Mouse (Mus musculus) liver, embryonic 11.5 days (tissue): Measurements from ENCODE around the gene Lpin2. TPM values are rescaled to one million over a fixed set of nuclear protein-coding genes. Genes with fewer than 3 reads are reported as not detected.

Source experiments
- ATAC-seq: fragments of 200-750 bp; cut with Nextera tagmentation; replicated peaks from 2 replicates; pipeline ENCODE4 v1.8.0; 2017; ENCODE audit warnings: moderate number of reproducible peaks, mild to moderate bottlenecking, moderate TSS enrichment, moderate library complexity; ENCODE audit not compliant: low FRiP score
- DNase-seq: peaks from one replicate; pipeline ENCODE4 v3.0.0-alpha.2; 2017; ENCODE audit warnings: low spot score
- H3K27ac ChIP-seq: fragments of 300-500 bp; sonication (generic); 2 replicates; pipeline ENCODE4 v1.5.1; 2014; ENCODE audit warnings: mild to moderate bottlenecking, low read depth, low read length, control low read depth
- H3K27me3 ChIP-seq: fragments of 300-500 bp; sonication (generic); replicated peaks from 2 replicates; pipeline ENCODE4 v1.6.1; 2014; ENCODE audit warnings: low read length, mixed read lengths; ENCODE audit not compliant: control insufficient read depth, insufficient read depth
- H3K36me3 ChIP-seq: fragments of 300-500 bp; sonication (generic); 2 replicates; pipeline ENCODE4 v1.6.1; 2014; ENCODE audit warnings: mild to moderate bottlenecking, low read length, moderate library complexity, mixed read lengths; ENCODE audit not compliant: control insufficient read depth, insufficient read depth
- H3K4me1 ChIP-seq: fragments of 300-500 bp; sonication (generic); replicated peaks from 2 replicates; pipeline ENCODE4 v1.6.1; 2014; ENCODE audit warnings: low read length, mixed read lengths; ENCODE audit not compliant: control insufficient read depth, insufficient read depth
- H3K4me2 ChIP-seq: fragments of 300-500 bp; sonication (generic); 2 replicates; pipeline ENCODE4 v1.6.1; 2014; ENCODE audit warnings: mild to moderate bottlenecking, control low read depth, moderate library complexity
- H3K4me3 ChIP-seq: fragments of 300-500 bp; sonication (generic); 2 replicates; pipeline ENCODE4 v1.5.1; 2014; ENCODE audit warnings: low read depth, low read length, control low read depth
- H3K9ac ChIP-seq: fragments of 300-500 bp; sonication (generic); 2 replicates; pipeline ENCODE4 v1.6.1; 2014; ENCODE audit warnings: low read depth, low read length, control low read depth
- H3K9me3 ChIP-seq: fragments of 300-500 bp; sonication (generic); 2 replicates; pipeline ENCODE4 v1.6.1; 2016; ENCODE audit warnings: low read length, inconsistent platforms, mixed read lengths; ENCODE audit not compliant: control insufficient read depth
- WGBS: fragments of 180-500 bp; shearing (Covaris S2); extraction: QIAGEN DNeasy Blood & Tissue Kit; methylation state at CpG from one replicate; pipeline ENCODE4 v1.1.7; 2014; 5-methylcytosine and 5-hydroxymethylcytosine counted together
- polyA plus RNA-seq: library from polyadenylated mRNA; unstranded; fragments of >200 nt; fragmentation: Nextera tagmentation; extraction: Ambion mirVana; gene quantifications from 2 replicates; pipeline ENCODE4 v1.2.1, GENCODE M21; 2014

The Lpin2 gene
- polyA plus RNA-seq, 1 experiment from 2014 or later: 37.7 TPM

- ATAC-seq: peak; percentile 95
- H3K9me3 ChIP-seq: no peaks in the 10 kb centered on the region
- no peak overlapping the region for H3K9ac ChIP-seq
- peak overlapping the region; percentile 55 for H3K4me2 ChIP-seq
- WGBS: 57% methylated on average over 9 of the region's 9 CpGs
- H3K36me3 ChIP-seq: no peaks in the 10 kb centered on the region
- H3K4me3 ChIP-seq: peak overlapping the region; percentile 32
- H3K27ac ChIP-seq: 0 out of 2 replicates have a peak overlapping the region, but pooled peaks have one; percentile 2
- H3K4me1 ChIP-seq: peaks cover 31% of the 10 kb centered on the region
- no peak for DNase-seq
- H3K27me3 ChIP-seq: no peaks in the 10 kb centered on the region
These were observed 21.8 kb downstream of the Lpin2 start for GRCm38 (mm10) chr17:71203998-71204808.

GRCm38 (mm10) chr17:71204809-71205091 is 22.4 kb downstream of the Lpin2 start:
- 68% methylated on average over 6 of the region's 6 CpGs for WGBS
- DNase-seq (no peak), ATAC-seq (peak; percentile 3; the same call in 1 of the 2 replicates)
- H3K4me1 ChIP-seq: peaks cover 35% of the 10 kb centered on the region
- H3K4me2 ChIP-seq: peak overlapping the region; percentile 55
- 0 out of 2 replicates have a peak overlapping the region, but pooled peaks have one; percentile 2 for H3K27ac ChIP-seq
- no peaks in the 10 kb centered on the region for H3K36me3 ChIP-seq
- no peaks in the 10 kb centered on the region for H3K27me3 ChIP-seq
- no peaks in the 10 kb centered on the region for H3K9me3 ChIP-seq
- H3K9ac ChIP-seq: no peak overlapping the region
- peak overlapping the region; percentile 32 for H3K4me3 ChIP-seq

GRCm38 (mm10) chr17:71206136-71206893 is 24.0 kb downstream of the Lpin2 start:
- H3K27ac ChIP-seq: no peak overlapping the region
- H3K4me2 ChIP-seq: peak overlapping the region; percentile 26
- no peak overlapping the region for H3K4me3 ChIP-seq
- peak overlapping the region; percentile 25; the same call in 1 of the 2 replicates for H3K9ac ChIP-seq
- H3K27me3 ChIP-seq: no peaks in the 10 kb centered on the region
- WGBS: 64% methylated on average over 12 of the region's 12 CpGs
- DNase-seq (no peak), ATAC-seq (no peak)
- no peaks in the 10 kb centered on the region for H3K9me3 ChIP-seq
- H3K4me1 ChIP-seq: peaks cover 46% of the 10 kb centered on the region
- H3K36me3 ChIP-seq: no peaks in the 10 kb centered on the region

- Histone ChIP-seq H3K4me3 (no peak overlapping the region), H3K27ac (peak overlapping the region; percentile 19; the same call in 1 of the 2 replicates), H3K9ac (no peak overlapping the region), H3K27me3 (no peaks in the 10 kb centered on the region), H3K4me2 (peak overlapping the region; percentile 12; the same call in 1 of the 2 replicates), H3K9me3 (no peaks in the 10 kb centered on the region), H3K36me3 (no peaks in the 10 kb centered on the region), H3K4me1 (peaks cover 46% of the 10 kb centered on the region)
- WGBS: 78% methylated on average over 3 of the region's 3 CpGs
- no peak for DNase-seq
- no peak for ATAC-seq
These were observed 24.9 kb downstream of the Lpin2 start for GRCm38 (mm10) chr17:71207268-71207667.

GRCm38 (mm10) chr17:71208376-71208775 is 26.0 kb downstream of the Lpin2 start:
- H3K4me1 ChIP-seq: peaks cover 50% of the 10 kb centered on the region
- no peak overlapping the region for H3K4me3 ChIP-seq
- no peaks in the 10 kb centered on the region for H3K27me3 ChIP-seq
- 84% methylated on average over 1 of the region's 1 CpGs for WGBS
- ATAC-seq (no peak), DNase-seq (no peak)
- H3K9me3 ChIP-seq: no peaks in the 10 kb centered on the region
- H3K36me3 ChIP-seq: no peaks in the 10 kb centered on the region
- H3K4me2 ChIP-seq: no peak overlapping the region
- no peak overlapping the region for H3K27ac ChIP-seq
- no peak overlapping the region for H3K9ac ChIP-seq

GRCm38 (mm10) chr17:71208921-71209320 is 26.6 kb downstream of the Lpin2 start:
- no peak for DNase-seq
- Histone ChIP-seq H3K9ac (no peak overlapping the region), H3K4me2 (no peak overlapping the region), H3K27me3 (no peaks in the 10 kb centered on the region), H3K4me3 (no peak overlapping the region), H3K36me3 (no peaks in the 10 kb centered on the region), H3K4me1 (peaks cover 53% of the 10 kb centered on the region), H3K9me3 (no peaks in the 10 kb centered on the region), H3K27ac (no peak overlapping the region)
- WGBS: 93% methylated on average over 1 of the region's 1 CpGs
- ATAC-seq: no peak

- Histone ChIP-seq H3K36me3 (no peaks in the 10 kb centered on the region), H3K4me2 (peak overlapping the region; percentile 6; the same call in 1 of the 2 replicates), H3K4me1 (peaks cover 55% of the 10 kb centered on the region), H3K9me3 (no peaks in the 10 kb centered on the region), H3K27me3 (no peaks in the 10 kb centered on the region), H3K4me3 (no peak overlapping the region), H3K27ac (no peak overlapping the region; the same call in 1 of the 2 replicates), H3K9ac (no peak overlapping the region)
- DNase-seq: no peak
- WGBS: 72% methylated on average over 3 of the region's 3 CpGs
- no peak for ATAC-seq
These were observed 27.6 kb downstream of the Lpin2 start for GRCm38 (mm10) chr17:71209936-71210335.

- Histone ChIP-seq H3K36me3 (0 out of 2 replicates have a peak, but pooled peaks cover 1% of the 10 kb centered on the region), H3K27ac (peak overlapping the region; percentile 93), H3K4me2 (peak overlapping the region; percentile 55), H3K9me3 (no peaks in the 10 kb centered on the region), H3K4me3 (no peak overlapping the region), H3K4me1 (peaks cover 52% of the 10 kb centered on the region), H3K27me3 (no peaks in the 10 kb centered on the region), H3K9ac (peak overlapping the region; percentile 23; the same call in 1 of the 2 replicates)
- DNase-seq (no peak), ATAC-seq (peak; percentile 98)
- 38% methylated on average over 6 of the region's 6 CpGs for WGBS
These were observed 29.7 kb downstream of the Lpin2 start for GRCm38 (mm10) chr17:71211962-71212646.
